Mouse (Mus musculus) E14TG2a.4 (cell line): Measurements from ENCODE around the gene Med7.

ENCODE experiments used
- CTCF ChIP-seq: conservative IDR thresholded peaks from 2 replicates; pipeline ENCODE4 v1.5.1; 2014; ENCODE audit warnings: low read length
- NANOG ChIP-seq: IDR thresholded peaks from 2 replicates; pipeline ENCODE4 v1.6.1; 2014; ENCODE audit warnings: borderline replicate concordance, low read length, mixed read lengths
- POU5F1 ChIP-seq: IDR thresholded peaks from 2 replicates; pipeline ENCODE4 v1.6.1; 2014; ENCODE audit warnings: low read length, borderline replicate concordance

DNA sequence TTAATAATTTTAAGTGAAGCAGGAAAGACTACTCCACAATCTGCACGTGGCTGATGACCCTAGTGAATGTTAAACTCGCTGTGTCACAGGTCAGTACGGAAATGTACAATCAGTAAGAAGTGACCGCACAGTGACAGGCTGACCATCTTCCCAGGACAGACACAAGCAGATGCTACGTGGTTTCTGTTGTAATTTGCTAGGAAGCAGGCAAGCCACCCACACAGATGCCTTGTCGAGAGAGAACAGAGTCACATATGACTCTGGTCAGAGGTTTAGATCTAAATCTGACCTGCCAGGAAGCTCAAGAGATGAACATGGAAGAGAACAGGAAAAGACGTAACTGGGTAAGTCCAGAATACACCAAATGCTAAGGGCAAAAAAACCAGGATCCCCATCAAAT lies 43.8 kb upstream of the Med7 start:
- TF ChIP-seq CTCF = no peak
- TF ChIP-seq POU5F1 = no peak
- no peak for TF ChIP-seq NANOG
